Mouse (Mus musculus) heart, adult 2 months (tissue): ENCODE results near the gene Gm17359.

Experiments used
- CTCF ChIP-seq: fragments of 200-600 bp; IDR thresholded peaks from 2 replicates; pipeline ENCODE4 v1.8.1; 2022; ENCODE audit warnings: antibody characterized with exemption, mild to moderate bottlenecking, moderate library complexity
- POLR2A ChIP-seq: fragments of 200-500 bp; IDR thresholded peaks from 2 replicates; pipeline ENCODE4 v1.6.1; 2011; ENCODE audit warnings: mild to moderate bottlenecking, low read depth, low read length, control low read depth; ENCODE audit not compliant: insufficient read depth

GRCm38 (mm10) chr3:79333643-79334200 lies 2.7 kb upstream of the Gm17359 start:
- TF ChIP-seq POLR2A (no peak), CTCF (no peak)
